Mouse (Mus musculus): Measurements from ENCODE around the gene Gclm.
"Not testable (repeated sequence)": the region's sequence is repeated elsewhere in the genome, so short reads cannot be mapped to it uniquely, and the experiment has no call there.

Gclm gene

GRCm38 (mm10) chr3:122245215-122245877, at the start of gene Gclm:
TSS of gene Gclm (plus strand) at chr3:122245557.
- peak; percentile 96 for DNase-seq (ENCODE audit: low spot score in 2 of 2)

GRCm38 (mm10) chr3:122196621-122197298, 48.6 kb upstream of the Gclm start:
- no peak for DNase-seq (ENCODE audit: low spot score in 2 of 2)

GRCm38 (mm10) chr3:122198532-122198931, 46.8 kb upstream of the Gclm start:
- no peak for DNase-seq (ENCODE audit: low spot score in 2 of 2)

GRCm38 (mm10) chr3:122198966-122199381, 46.4 kb upstream of the Gclm start:
- no peak for DNase-seq (ENCODE audit: low spot score in 2 of 2)

GRCm38 (mm10) chr3:122199600-122199999, 45.8 kb upstream of the Gclm start:
- peak in 1 of 2 experiments; percentile 24 for DNase-seq (ENCODE audit: low spot score in 2 of 2)

- DNase-seq (ENCODE audit: low spot score in 2 of 2) = no peak
Observed at GRCm38 (mm10) chr3:122200017-122200416, 45.3 kb upstream of the Gclm start.

GRCm38 (mm10) chr3:122200447-122200846, 44.9 kb upstream of the Gclm start:
- peak; percentile 32 to 43 for DNase-seq (ENCODE audit: low spot score in 2 of 2)

GRCm38 (mm10) chr3:122202307-122202732, 43.0 kb upstream of the Gclm start:
- DNase-seq (ENCODE audit: low spot score in 2 of 2) = no peak

- no peak for DNase-seq (ENCODE audit: low spot score in 2 of 2)
Observed at GRCm38 (mm10) chr3:122203675-122204329, 41.6 kb upstream of the Gclm start.

- no peak for DNase-seq (ENCODE audit: low spot score in 2 of 2)
Observed at GRCm38 (mm10) chr3:122205753-122206152, 39.6 kb upstream of the Gclm start.

- no peak for DNase-seq (ENCODE audit: low spot score in 2 of 2)
Observed at GRCm38 (mm10) chr3:122206279-122207070, 38.9 kb upstream of the Gclm start.

- no peak for DNase-seq (ENCODE audit: low spot score in 2 of 2)
Observed at GRCm38 (mm10) chr3:122207766-122208165, 37.6 kb upstream of the Gclm start.

- no peak for DNase-seq (ENCODE audit: low spot score in 2 of 2)
Observed at GRCm38 (mm10) chr3:122208296-122209225, 36.8 kb upstream of the Gclm start.

- DNase-seq (ENCODE audit: low spot score in 2 of 2) = no peak
Observed at GRCm38 (mm10) chr3:122209511-122209910, 35.8 kb upstream of the Gclm start.

- DNase-seq (ENCODE audit: low spot score in 2 of 2) = no peak
Observed at GRCm38 (mm10) chr3:122210434-122210833, 34.9 kb upstream of the Gclm start.

- DNase-seq (ENCODE audit: low spot score in 2 of 2) = no peak
Observed at GRCm38 (mm10) chr3:122210846-122211245, 34.5 kb upstream of the Gclm start.

- no peak for DNase-seq (ENCODE audit: low spot score in 2 of 2)
Observed at GRCm38 (mm10) chr3:122211446-122212125, 33.8 kb upstream of the Gclm start.

GRCm38 (mm10) chr3:122221240-122222036, 23.9 kb upstream of the Gclm start:
- DNase-seq (ENCODE audit: low spot score in 2 of 2) = no peak

GRCm38 (mm10) chr3:122226972-122227371, 18.4 kb upstream of the Gclm start:
- DNase-seq (ENCODE audit: low spot score in 2 of 2) = not testable (repeated sequence)

Data from right cerebral cortex, postnatal 10 days (tissue).